Mouse (Mus musculus): Measurements from ENCODE around the gene Arhgap20. TPM values are rescaled to one million over a fixed set of nuclear protein-coding genes. Genes with fewer than 3 reads are reported as not detected.

The Arhgap20 gene
- 1.0 and 1.2 TPM in 2 replicates for polyA plus RNA-seq (2015; fragmentation: Nextera tagmentation; extraction: Ambion mirVana)

DNA sequence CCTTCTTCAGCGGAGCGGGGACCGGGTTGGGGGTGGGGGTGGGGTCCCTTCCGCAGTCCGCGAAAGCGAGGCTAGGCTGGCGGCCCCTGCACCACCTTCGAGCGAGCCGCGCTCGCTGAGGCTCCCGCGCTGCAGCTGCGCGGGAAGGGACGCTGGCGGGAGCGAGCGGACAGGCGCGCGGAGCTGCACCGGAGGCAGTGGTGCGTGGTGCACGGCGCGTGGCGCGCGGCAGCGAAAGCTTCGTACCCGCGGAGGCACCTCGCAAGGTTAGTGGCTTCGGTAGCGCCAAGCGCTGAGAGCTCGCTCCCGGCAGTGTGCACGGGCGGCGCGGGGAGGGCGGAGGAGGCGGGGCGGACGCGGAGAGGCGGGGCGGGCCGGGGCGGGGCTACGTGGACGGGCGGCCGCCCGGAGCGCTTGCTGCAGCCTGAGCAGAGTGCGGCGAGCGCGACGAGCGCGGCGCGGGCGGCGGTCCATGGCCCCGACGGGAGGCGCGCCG, at the start of gene Arhgap20:
TSS of gene Arhgap20 (plus strand) at position 417 of the 496 bp plus-strand sequence.
- DNase-seq (ENCODE audit: low spot score) (peak; percentile 63), ATAC-seq (replicated peaks; ENCODE audit: low FRiP score, low read depth) (peak; percentile 92)
- TF ChIP-seq CTCF (IDR thresholded peaks at IDR 0.05; ENCODE audit: low read depth) = no peak
- H3K9me3 ChIP-seq (replicated peaks; ENCODE audit: low read length) = no peaks in the 10 kb centered on the region
- peaks cover 18% of the 10 kb centered on the region; the same call in 1 of the 2 replicates for H3K4me1 ChIP-seq (replicated peaks; ENCODE audit: insufficient read depth, low read length)
- H3K36me3 ChIP-seq (ENCODE audit: insufficient read depth, low read length) = no peaks in the 10 kb centered on the region
- H3K27ac ChIP-seq = no peak within 1 kb of the TSS
- peak within 1 kb of the TSS; percentile 98 for H3K4me2 ChIP-seq (ENCODE audit: low read length)
- H3K9ac ChIP-seq (ENCODE audit: low read depth, low read length) = peak within 1 kb of the TSS; percentile 53
- H3K4me3 ChIP-seq (replicated peaks; ENCODE audit: low read depth, low read length) = peak within 1 kb of the TSS; percentile 66
- peaks cover 12% of the 10 kb centered on the region; the same call in 1 of the 2 replicates for H3K27me3 ChIP-seq (ENCODE audit: insufficient read depth, low read length)
- 0% methylated on average over 40 of the region's 77 CpGs for WGBS

- no peaks in the 10 kb centered on the region for H3K27me3 ChIP-seq (ENCODE audit: insufficient read depth, low read length)
- ATAC-seq (replicated peaks; ENCODE audit: low FRiP score, low read depth) = no peak
- DNase-seq (ENCODE audit: low spot score) = no peak
- TF ChIP-seq CTCF (IDR thresholded peaks at IDR 0.05; ENCODE audit: low read depth) = no peak
- H3K4me1 ChIP-seq (replicated peaks; ENCODE audit: insufficient read depth, low read length) = no peaks in the 10 kb centered on the region
- WGBS = 96% methylated on average over 3 of the region's 3 CpGs
- H3K9ac ChIP-seq (ENCODE audit: low read depth, low read length) = no peak overlapping the region
- no peak overlapping the region for H3K4me3 ChIP-seq (replicated peaks; ENCODE audit: low read depth, low read length)
- no peaks in the 10 kb centered on the region for H3K9me3 ChIP-seq (replicated peaks; ENCODE audit: low read length)
- no peaks in the 10 kb centered on the region for H3K36me3 ChIP-seq (ENCODE audit: insufficient read depth, low read length)
- no peak overlapping the region for H3K27ac ChIP-seq
- H3K4me2 ChIP-seq (ENCODE audit: low read length) = no peak overlapping the region
Observed at GRCm38 (mm10) chr9:51718793-51719192, 46.3 kb upstream of the Arhgap20 start.

GRCm38 (mm10) chr9:51727960-51728359, 37.2 kb upstream of the Arhgap20 start:
- no peaks in the 10 kb centered on the region for H3K36me3 ChIP-seq (ENCODE audit: insufficient read depth, low read length)
- no peaks in the 10 kb centered on the region for H3K9me3 ChIP-seq (replicated peaks; ENCODE audit: low read length)
- H3K4me1 ChIP-seq (replicated peaks; ENCODE audit: insufficient read depth, low read length) = no peaks in the 10 kb centered on the region
- H3K27ac ChIP-seq = no peak overlapping the region
- H3K4me2 ChIP-seq (ENCODE audit: low read length) = no peak overlapping the region
- ATAC-seq (replicated peaks; ENCODE audit: low FRiP score, low read depth) = no peak
- H3K9ac ChIP-seq (ENCODE audit: low read depth, low read length) = no peak overlapping the region
- no peaks in the 10 kb centered on the region for H3K27me3 ChIP-seq (ENCODE audit: insufficient read depth, low read length)
- no peak overlapping the region for H3K4me3 ChIP-seq (replicated peaks; ENCODE audit: low read depth, low read length)
- no peak for TF ChIP-seq CTCF (IDR thresholded peaks at IDR 0.05; ENCODE audit: low read depth)
- DNase-seq (ENCODE audit: low spot score) = peak; percentile 58
- 42% methylated on average over 6 of the region's 6 CpGs for WGBS

- Histone ChIP-seq H3K36me3 (ENCODE audit: insufficient read depth, low read length) (no peaks in the 10 kb centered on the region), H3K4me3 (replicated peaks; ENCODE audit: low read depth, low read length) (no peak overlapping the region), H3K27me3 (ENCODE audit: insufficient read depth, low read length) (no peaks in the 10 kb centered on the region), H3K4me2 (ENCODE audit: low read length) (no peak overlapping the region), H3K4me1 (replicated peaks; ENCODE audit: insufficient read depth, low read length) (no peaks in the 10 kb centered on the region), H3K9me3 (replicated peaks; ENCODE audit: low read length) (no peaks in the 10 kb centered on the region), H3K27ac (no peak overlapping the region), H3K9ac (ENCODE audit: low read depth, low read length) (no peak overlapping the region)
- ATAC-seq (replicated peaks; ENCODE audit: low FRiP score, low read depth) = no peak
- DNase-seq (ENCODE audit: low spot score) = no peak
- 42% methylated on average over 9 of the region's 9 CpGs for whole genome bisulfite sequencing
- no peak for TF ChIP-seq CTCF (IDR thresholded peaks at IDR 0.05; ENCODE audit: low read depth)
Observed at GRCm38 (mm10) chr9:51735180-51736034, 29.7 kb upstream of the Arhgap20 start.

GRCm38 (mm10) chr9:51736750-51737368, 28.3 kb upstream of the Arhgap20 start:
- WGBS = 75% methylated on average over 5 of the region's 5 CpGs
- TF ChIP-seq CTCF (IDR thresholded peaks at IDR 0.05; ENCODE audit: low read depth) = no peak

DNA sequence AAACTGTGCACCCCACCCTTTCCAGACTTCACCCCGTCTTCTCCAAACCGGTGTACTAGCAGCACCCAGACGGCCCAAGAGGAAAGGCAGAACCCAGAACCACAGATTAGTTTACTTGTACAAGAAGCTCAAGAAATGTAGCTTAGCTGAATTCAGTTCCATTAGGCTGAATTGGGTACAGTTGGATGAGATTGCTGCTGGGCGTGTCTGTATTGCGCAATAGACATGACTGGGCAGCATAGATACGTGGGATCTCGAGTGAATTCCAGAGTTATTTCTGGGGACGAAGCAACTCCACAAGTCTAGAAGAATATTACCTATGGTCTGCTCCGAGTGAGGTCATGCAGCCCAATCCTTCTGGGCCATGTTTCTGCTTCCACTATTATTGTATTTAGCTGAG, 26.8 kb upstream of the Arhgap20 start:
- DNase-seq (ENCODE audit: low spot score) (no peak), ATAC-seq (replicated peaks; ENCODE audit: low FRiP score, low read depth) (no peak)
- Histone ChIP-seq H3K27me3 (ENCODE audit: insufficient read depth, low read length) (no peaks in the 10 kb centered on the region), H3K9me3 (replicated peaks; ENCODE audit: low read length) (no peaks in the 10 kb centered on the region), H3K4me1 (replicated peaks; ENCODE audit: insufficient read depth, low read length) (no peaks in the 10 kb centered on the region), H3K36me3 (ENCODE audit: insufficient read depth, low read length) (no peaks in the 10 kb centered on the region), H3K27ac (no peak overlapping the region), H3K9ac (ENCODE audit: low read depth, low read length) (no peak overlapping the region), H3K4me2 (ENCODE audit: low read length) (no peak overlapping the region), H3K4me3 (replicated peaks; ENCODE audit: low read depth, low read length) (no peak overlapping the region)
- no peak for TF ChIP-seq CTCF (IDR thresholded peaks at IDR 0.05; ENCODE audit: low read depth)
- 87% methylated on average over 9 of the region's 9 CpGs for WGBS

More at GRCm38 (mm10) chr9:51736750-51737368, 28.3 kb upstream of the Arhgap20 start:
- Histone ChIP-seq H3K9me3 (replicated peaks; ENCODE audit: low read length) (no peaks in the 10 kb centered on the region), H3K4me3 (replicated peaks; ENCODE audit: low read depth, low read length) (no peak overlapping the region), H3K27ac (no peak overlapping the region), H3K9ac (ENCODE audit: low read depth, low read length) (no peak overlapping the region), H3K27me3 (ENCODE audit: insufficient read depth, low read length) (no peaks in the 10 kb centered on the region), H3K4me2 (ENCODE audit: low read length) (no peak overlapping the region), H3K36me3 (ENCODE audit: insufficient read depth, low read length) (no peaks in the 10 kb centered on the region), H3K4me1 (replicated peaks; ENCODE audit: insufficient read depth, low read length) (no peaks in the 10 kb centered on the region)
- DNase-seq (ENCODE audit: low spot score) = no peak
- no peak for ATAC-seq (replicated peaks; ENCODE audit: low FRiP score, low read depth)

Data from kidney, postnatal 0 days (tissue).